Mouse (Mus musculus): ENCODE results near the gene Peli1. TPM values are rescaled to one million over a fixed set of nuclear protein-coding genes. Genes with fewer than 3 reads are reported as not detected.
"Not testable (repeated sequence)": the region's sequence is repeated elsewhere in the genome, so short reads cannot be mapped to it uniquely, and the experiment has no call there.

The Peli1 gene
- polyA plus RNA-seq, 1 experiment, result 5.2 TPM

GRCm38 (mm10) chr11:21174396-21174795 lies 83.3 kb downstream of the Peli1 start:
- Histone ChIP-seq H3K27me3 (ENCODE audit: control insufficient read depth, insufficient read depth, low read length) (no peaks in the 10 kb centered on the region), H3K27ac (ENCODE audit: control insufficient read depth, insufficient read depth, low read depth, low read length) (no peak overlapping the region), H3K36me3 (ENCODE audit: control insufficient read depth, insufficient read depth, low read length) (no peaks in the 10 kb centered on the region), H3K4me1 (ENCODE audit: control insufficient read depth, insufficient read depth, low read length) (peaks cover 4% of the 10 kb centered on the region), H3K4me3 (ENCODE audit: control insufficient read depth, low read depth, low read length) (peak overlapping the region; percentile 2; the same call in 1 of the 2 replicates)
- no peak for TF ChIP-seq POLR2A (IDR thresholded peaks at IDR 0.05; ENCODE audit: control insufficient read depth, low read depth, low read length)
- no peak for TF ChIP-seq CTCF (IDR thresholded peaks at IDR 0.05; ENCODE audit: control insufficient read depth, insufficient read depth, insufficient replicate concordance, low read depth, low read length)

- TF ChIP-seq CTCF (IDR thresholded peaks at IDR 0.05; ENCODE audit: control insufficient read depth, insufficient read depth, insufficient replicate concordance, low read depth, low read length) (no peak), POLR2A (IDR thresholded peaks at IDR 0.05; ENCODE audit: control insufficient read depth, low read depth, low read length) (no peak)
- Histone ChIP-seq H3K4me1 (ENCODE audit: control insufficient read depth, insufficient read depth, low read length) (peaks cover 4% of the 10 kb centered on the region), H3K27ac (ENCODE audit: control insufficient read depth, insufficient read depth, low read depth, low read length) (no peak overlapping the region), H3K36me3 (ENCODE audit: control insufficient read depth, insufficient read depth, low read length) (no peaks in the 10 kb centered on the region), H3K4me3 (ENCODE audit: control insufficient read depth, low read depth, low read length) (no peak overlapping the region), H3K27me3 (ENCODE audit: control insufficient read depth, insufficient read depth, low read length) (no peaks in the 10 kb centered on the region)
Measured at GRCm38 (mm10) chr11:21175063-21175462, 84.0 kb downstream of the Peli1 start.

- H3K27ac ChIP-seq (ENCODE audit: control insufficient read depth, insufficient read depth, low read depth, low read length), result no peak overlapping the region
- no peaks in the 10 kb centered on the region for H3K36me3 ChIP-seq (ENCODE audit: control insufficient read depth, insufficient read depth, low read length)
- no peaks in the 10 kb centered on the region for H3K27me3 ChIP-seq (ENCODE audit: control insufficient read depth, insufficient read depth, low read length)
- H3K4me3 ChIP-seq (ENCODE audit: control insufficient read depth, low read depth, low read length), result no peak overlapping the region
- H3K4me1 ChIP-seq (ENCODE audit: control insufficient read depth, insufficient read depth, low read length), result peaks cover 4% of the 10 kb centered on the region
- no peak for TF ChIP-seq CTCF (IDR thresholded peaks at IDR 0.05; ENCODE audit: control insufficient read depth, insufficient read depth, insufficient replicate concordance, low read depth, low read length)
- TF ChIP-seq POLR2A (IDR thresholded peaks at IDR 0.05; ENCODE audit: control insufficient read depth, low read depth, low read length), result no peak
Measured at GRCm38 (mm10) chr11:21176491-21176890, 85.4 kb downstream of the Peli1 start.

- Histone ChIP-seq H3K36me3 (ENCODE audit: control insufficient read depth, insufficient read depth, low read length) (no peaks in the 10 kb centered on the region), H3K27me3 (ENCODE audit: control insufficient read depth, insufficient read depth, low read length) (no peaks in the 10 kb centered on the region), H3K4me1 (ENCODE audit: control insufficient read depth, insufficient read depth, low read length) (peaks cover 4% of the 10 kb centered on the region), H3K4me3 (ENCODE audit: control insufficient read depth, low read depth, low read length) (no peak overlapping the region), H3K27ac (ENCODE audit: control insufficient read depth, insufficient read depth, low read depth, low read length) (no peak overlapping the region)
- TF ChIP-seq CTCF (IDR thresholded peaks at IDR 0.05; ENCODE audit: control insufficient read depth, insufficient read depth, insufficient replicate concordance, low read depth, low read length), result no peak
- no peak for TF ChIP-seq POLR2A (IDR thresholded peaks at IDR 0.05; ENCODE audit: control insufficient read depth, low read depth, low read length)
Measured at GRCm38 (mm10) chr11:21178343-21178742, 87.3 kb downstream of the Peli1 start.

- Histone ChIP-seq H3K27me3 (ENCODE audit: control insufficient read depth, insufficient read depth, low read length) (no peaks in the 10 kb centered on the region), H3K36me3 (ENCODE audit: control insufficient read depth, insufficient read depth, low read length) (no peaks in the 10 kb centered on the region), H3K27ac (ENCODE audit: control insufficient read depth, insufficient read depth, low read depth, low read length) (no peak overlapping the region), H3K4me3 (ENCODE audit: control insufficient read depth, low read depth, low read length) (no peak overlapping the region), H3K4me1 (ENCODE audit: control insufficient read depth, insufficient read depth, low read length) (peaks cover 4% of the 10 kb centered on the region)
- no peak for TF ChIP-seq POLR2A (IDR thresholded peaks at IDR 0.05; ENCODE audit: control insufficient read depth, low read depth, low read length)
- no peak for TF ChIP-seq CTCF (IDR thresholded peaks at IDR 0.05; ENCODE audit: control insufficient read depth, insufficient read depth, insufficient replicate concordance, low read depth, low read length)
Measured at GRCm38 (mm10) chr11:21178998-21179645, 88.0 kb downstream of the Peli1 start.

- not testable (repeated sequence) for H3K4me3 ChIP-seq (ENCODE audit: control insufficient read depth, low read depth, low read length); H3K4me1 ChIP-seq (ENCODE audit: control insufficient read depth, insufficient read depth, low read length); H3K36me3 ChIP-seq (ENCODE audit: control insufficient read depth, insufficient read depth, low read length); H3K27ac ChIP-seq (ENCODE audit: control insufficient read depth, insufficient read depth, low read depth, low read length); H3K27me3 ChIP-seq (ENCODE audit: control insufficient read depth, insufficient read depth, low read length)
Measured at GRCm38 (mm10) chr11:21179873-21180272, 88.8 kb downstream of the Peli1 start.

- H3K4me1 ChIP-seq (ENCODE audit: control insufficient read depth, insufficient read depth, low read length), result no peaks in the 10 kb centered on the region
- no peak overlapping the region for H3K4me3 ChIP-seq (ENCODE audit: control insufficient read depth, low read depth, low read length)
- TF ChIP-seq POLR2A (IDR thresholded peaks at IDR 0.05; ENCODE audit: control insufficient read depth, low read depth, low read length) (no peak), CTCF (IDR thresholded peaks at IDR 0.05; ENCODE audit: control insufficient read depth, insufficient read depth, insufficient replicate concordance, low read depth, low read length) (no peak)
- no peaks in the 10 kb centered on the region for H3K27me3 ChIP-seq (ENCODE audit: control insufficient read depth, insufficient read depth, low read length)
- H3K27ac ChIP-seq (ENCODE audit: control insufficient read depth, insufficient read depth, low read depth, low read length), result no peak overlapping the region
- no peaks in the 10 kb centered on the region for H3K36me3 ChIP-seq (ENCODE audit: control insufficient read depth, insufficient read depth, low read length)
Measured at GRCm38 (mm10) chr11:21180650-21181049, 89.6 kb downstream of the Peli1 start.

GRCm38 (mm10) chr11:21181616-21182015 lies 90.5 kb downstream of the Peli1 start:
- Histone ChIP-seq H3K36me3 (ENCODE audit: control insufficient read depth, insufficient read depth, low read length) (no peaks in the 10 kb centered on the region), H3K27ac (ENCODE audit: control insufficient read depth, insufficient read depth, low read depth, low read length) (no peak overlapping the region), H3K4me3 (ENCODE audit: control insufficient read depth, low read depth, low read length) (no peak overlapping the region), H3K27me3 (ENCODE audit: control insufficient read depth, insufficient read depth, low read length) (no peaks in the 10 kb centered on the region), H3K4me1 (ENCODE audit: control insufficient read depth, insufficient read depth, low read length) (no peaks in the 10 kb centered on the region)
- TF ChIP-seq CTCF (IDR thresholded peaks at IDR 0.05; ENCODE audit: control insufficient read depth, insufficient read depth, insufficient replicate concordance, low read depth, low read length), result no peak
- no peak for TF ChIP-seq POLR2A (IDR thresholded peaks at IDR 0.05; ENCODE audit: control insufficient read depth, low read depth, low read length)

Data from testis, adult 2 months (tissue).